Mouse (Mus musculus): Measurements from ENCODE around the gene Nosip. TPM values are rescaled to one million over a fixed set of nuclear protein-coding genes. Genes with fewer than 3 reads are reported as not detected.
A peak's percentile ranks its signal among the peaks of the same experiment; 100 is the strongest.

Nosip gene
- total and polyA plus RNA-seq, 2 experiments from 2014 or later = 21.5 to 38.2 TPM

DNA sequence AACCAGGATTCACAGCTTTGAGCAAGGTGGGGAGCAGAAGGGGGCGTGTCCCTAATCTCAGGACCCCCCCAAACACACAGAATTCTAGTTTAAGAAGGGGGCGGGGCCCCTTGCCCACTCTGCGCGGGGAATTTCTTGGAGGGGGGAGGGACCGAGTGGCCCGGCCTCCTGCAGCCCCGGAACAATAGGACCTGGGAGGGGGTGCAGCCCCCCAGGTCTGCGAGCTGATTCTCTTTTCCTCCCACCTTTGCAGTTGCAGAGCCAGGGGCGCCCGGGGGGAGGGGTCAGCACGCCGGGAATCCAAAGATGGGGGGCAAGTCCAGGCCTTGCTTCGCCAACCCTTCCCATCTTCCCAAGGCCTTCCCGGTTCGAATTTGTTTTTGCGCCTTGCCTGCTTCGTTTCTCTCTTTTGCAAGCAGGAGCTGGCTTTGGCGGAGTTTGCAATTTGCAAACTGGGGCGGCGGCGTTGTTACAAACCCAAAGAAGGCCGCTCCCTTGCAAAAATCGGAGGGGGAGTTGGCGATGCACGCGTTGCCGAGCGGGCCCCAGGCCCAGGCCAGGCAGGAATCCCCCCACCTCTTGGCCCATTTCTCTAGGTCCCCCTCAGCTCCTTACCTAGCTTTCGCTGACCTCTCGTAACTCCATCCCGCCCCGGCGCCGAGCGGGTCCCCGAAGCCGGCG is 9.9 kb upstream of the Nosip start:
- Histone ChIP-seq H3K9me3 (replicated peaks; ENCODE audit: control insufficient read depth, low read length) (no peaks in the 10 kb centered on the region), H3K36me3 (replicated peaks; ENCODE audit: control insufficient read depth, insufficient read depth, low read length) (peaks cover 34% of the 10 kb centered on the region), H3K4me3 (ENCODE audit: low read depth, low read length) (peak overlapping the region; percentile 67), H3K4me2 (ENCODE audit: low read depth, low read length) (peak overlapping the region; percentile 99), H3K27me3 (ENCODE audit: control insufficient read depth, insufficient read depth, low read length) (no peaks in the 10 kb centered on the region), H3K27ac (ENCODE audit: low read depth) (peak overlapping the region; percentile 91), H3K4me1 (ENCODE audit: control insufficient read depth, insufficient read depth) (peaks cover 14% of the 10 kb centered on the region), H3K9ac (replicated peaks; ENCODE audit: low read depth, low read length) (peak overlapping the region; percentile 76)
- DNase-seq (ENCODE audit: low spot score) (no peak), ATAC-seq (ENCODE audit: insufficient read depth, low read depth) (no peak)
- WGBS = under 1% methylated on average over 38 of the region's 38 CpGs
- TF ChIP-seq CTCF (IDR thresholded peaks at IDR 0.05; ENCODE audit: low read depth) (no peak), EP300 (IDR thresholded peaks at IDR 0.05; ENCODE audit: low read depth) (no peak)

DNA sequence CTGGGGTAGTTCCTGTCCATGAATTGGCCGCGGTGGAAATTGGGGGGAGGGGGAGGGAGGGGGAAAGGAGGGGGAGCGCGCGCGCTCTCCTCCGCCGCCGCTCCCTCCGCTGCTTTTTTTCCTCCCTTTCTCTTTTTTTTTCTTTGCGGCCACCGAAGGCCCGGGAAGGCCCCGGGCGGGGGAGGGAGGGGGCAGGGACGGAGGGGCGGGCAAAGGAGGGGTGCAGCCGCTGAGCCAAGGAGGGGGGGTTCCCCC is 9.4 kb upstream of the Nosip start, which contains the start of gene Prr12:
Gene Prr12 (minus strand): TSS at position 20 of the 255 bp plus-strand sequence.
- Histone ChIP-seq H3K36me3 (replicated peaks; ENCODE audit: control insufficient read depth, insufficient read depth, low read length) (peaks cover 30% of the 10 kb centered on the region), H3K27me3 (ENCODE audit: control insufficient read depth, insufficient read depth, low read length) (no peaks in the 10 kb centered on the region), H3K27ac (ENCODE audit: low read depth) (peak within 1 kb of the TSS; percentile 91), H3K9ac (replicated peaks; ENCODE audit: low read depth, low read length) (peak within 1 kb of the TSS; percentile 76), H3K4me3 (ENCODE audit: low read depth, low read length) (peak within 1 kb of the TSS; percentile 67), H3K9me3 (replicated peaks; ENCODE audit: control insufficient read depth, low read length) (no peaks in the 10 kb centered on the region), H3K4me2 (ENCODE audit: low read depth, low read length) (peak within 1 kb of the TSS; percentile 99), H3K4me1 (ENCODE audit: control insufficient read depth, insufficient read depth) (peaks cover 14% of the 10 kb centered on the region)
- DNase-seq (ENCODE audit: low spot score) (peak; percentile 19), ATAC-seq (ENCODE audit: insufficient read depth, low read depth) (peak; percentile 7; the same call in 1 of the 2 replicates)
- TF ChIP-seq CTCF (IDR thresholded peaks at IDR 0.05; ENCODE audit: low read depth) (no peak), EP300 (IDR thresholded peaks at IDR 0.05; ENCODE audit: low read depth) (no peak)
- 0% methylated on average over 2 of the region's 18 CpGs for WGBS

DNA sequence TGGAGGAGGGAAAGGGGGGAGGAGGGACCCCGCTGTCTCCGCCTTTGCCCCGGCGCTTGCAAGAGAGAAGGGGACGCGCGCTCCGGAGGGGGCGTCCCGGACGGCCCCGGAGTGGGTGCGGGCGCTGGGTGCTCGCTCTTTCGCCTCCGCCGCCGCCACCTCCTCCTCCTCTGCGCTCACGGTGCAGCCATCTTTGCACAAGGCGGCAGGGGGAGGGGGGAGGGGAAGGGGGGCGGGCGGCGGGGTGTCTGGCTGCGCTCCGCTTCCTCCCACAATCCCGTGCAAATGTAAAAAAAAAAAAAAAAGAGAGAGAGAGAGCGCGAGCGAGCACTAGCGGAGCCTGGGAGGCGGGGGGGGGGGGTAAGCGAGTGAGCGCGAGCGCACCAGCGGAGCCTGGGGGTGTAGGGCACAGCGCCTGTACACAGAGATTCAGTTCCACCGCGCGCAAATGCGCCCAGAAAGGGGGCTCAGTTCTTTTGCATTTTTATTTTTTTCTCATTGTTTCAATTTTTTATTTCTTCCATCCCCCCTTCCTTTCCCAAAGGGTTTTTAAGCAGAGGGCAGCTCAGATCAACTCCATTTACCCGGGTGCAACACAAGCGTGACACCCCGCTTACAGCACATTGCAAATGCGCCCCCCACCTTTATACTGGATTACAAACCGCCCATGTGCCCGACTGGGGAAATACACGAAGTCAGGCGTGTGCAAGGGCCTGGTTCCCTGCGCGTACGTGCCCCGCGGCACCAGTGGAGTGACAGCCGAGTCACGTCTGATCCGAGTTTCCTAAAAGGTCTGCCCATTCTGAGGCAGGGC is 8.9 kb upstream of the Nosip start:
- peaks cover 14% of the 10 kb centered on the region for H3K4me1 ChIP-seq (ENCODE audit: control insufficient read depth, insufficient read depth)
- peak; percentile 54 for ATAC-seq (ENCODE audit: insufficient read depth, low read depth)
- under 1% methylated on average over 30 of the region's 59 CpGs for WGBS

DNA sequence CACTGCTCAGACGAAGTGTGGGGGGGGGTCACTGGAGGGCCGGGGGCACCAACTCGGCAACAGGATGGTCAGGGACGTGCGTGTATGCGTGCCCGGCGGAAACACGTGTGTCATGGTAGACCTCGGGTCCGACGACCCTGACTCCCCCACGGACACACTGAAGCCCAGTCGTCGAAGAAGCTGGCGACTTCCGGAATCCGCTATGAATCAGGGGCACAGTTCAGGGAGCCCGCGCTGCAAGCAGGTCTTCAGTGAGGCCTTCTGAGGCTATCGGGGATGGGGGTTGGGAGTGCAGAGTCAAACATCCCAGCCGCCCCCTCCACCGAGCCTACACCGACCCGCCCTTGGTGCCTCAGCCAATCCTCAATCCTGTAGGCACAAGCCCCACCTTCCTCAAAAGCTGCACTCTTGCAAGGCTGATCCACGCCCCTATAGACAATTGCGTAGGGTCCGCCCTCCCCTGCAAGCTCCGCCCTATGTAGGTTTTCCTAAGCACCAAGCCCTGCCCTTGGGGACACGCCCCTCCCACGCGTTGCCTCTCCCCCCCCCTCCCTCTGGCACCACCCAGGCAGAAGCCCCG is 8.2 kb upstream of the Nosip start:
- TF ChIP-seq CTCF (IDR thresholded peaks at IDR 0.05; ENCODE audit: low read depth) = no peak
- TF ChIP-seq EP300 (IDR thresholded peaks at IDR 0.05; ENCODE audit: low read depth) = 0 out of 2 replicates have a peak, but pooled peaks have one; percentile 49
- Histone ChIP-seq H3K9me3 (replicated peaks; ENCODE audit: control insufficient read depth, low read length) (no peaks in the 10 kb centered on the region), H3K4me2 (ENCODE audit: low read depth, low read length) (peak overlapping the region; percentile 99), H3K4me1 (ENCODE audit: control insufficient read depth, insufficient read depth) (peaks cover 14% of the 10 kb centered on the region), H3K4me3 (ENCODE audit: low read depth, low read length) (peak overlapping the region; percentile 67), H3K27ac (ENCODE audit: low read depth) (peak overlapping the region; percentile 91), H3K9ac (replicated peaks; ENCODE audit: low read depth, low read length) (peak overlapping the region; percentile 76), H3K27me3 (ENCODE audit: control insufficient read depth, insufficient read depth, low read length) (no peaks in the 10 kb centered on the region), H3K36me3 (replicated peaks; ENCODE audit: control insufficient read depth, insufficient read depth, low read length) (peaks cover 17% of the 10 kb centered on the region)
- DNase-seq (ENCODE audit: low spot score) (peak; percentile 99), ATAC-seq (ENCODE audit: insufficient read depth, low read depth) (peak; percentile 95)
- WGBS = under 1% methylated on average over 32 of the region's 33 CpGs

More for the DNA sequence above, 8.9 kb upstream of the Nosip start:
- peaks cover 24% of the 10 kb centered on the region for H3K36me3 ChIP-seq (replicated peaks; ENCODE audit: control insufficient read depth, insufficient read depth, low read length)
- H3K4me3 ChIP-seq (ENCODE audit: low read depth, low read length) = peak overlapping the region; percentile 67
- no peaks in the 10 kb centered on the region for H3K27me3 ChIP-seq (ENCODE audit: control insufficient read depth, insufficient read depth, low read length)
- H3K27ac ChIP-seq (ENCODE audit: low read depth) = peak overlapping the region; percentile 91
- H3K9me3 ChIP-seq (replicated peaks; ENCODE audit: control insufficient read depth, low read length) = no peaks in the 10 kb centered on the region
- DNase-seq (ENCODE audit: low spot score) = peak; percentile 68
- H3K4me2 ChIP-seq (ENCODE audit: low read depth, low read length) = peak overlapping the region; percentile 99
- H3K9ac ChIP-seq (replicated peaks; ENCODE audit: low read depth, low read length) = peak overlapping the region; percentile 76
- TF ChIP-seq CTCF (IDR thresholded peaks at IDR 0.05; ENCODE audit: low read depth) (no peak), EP300 (IDR thresholded peaks at IDR 0.05; ENCODE audit: low read depth) (peak; percentile 59; the same call in 1 of the 2 replicates)

DNA sequence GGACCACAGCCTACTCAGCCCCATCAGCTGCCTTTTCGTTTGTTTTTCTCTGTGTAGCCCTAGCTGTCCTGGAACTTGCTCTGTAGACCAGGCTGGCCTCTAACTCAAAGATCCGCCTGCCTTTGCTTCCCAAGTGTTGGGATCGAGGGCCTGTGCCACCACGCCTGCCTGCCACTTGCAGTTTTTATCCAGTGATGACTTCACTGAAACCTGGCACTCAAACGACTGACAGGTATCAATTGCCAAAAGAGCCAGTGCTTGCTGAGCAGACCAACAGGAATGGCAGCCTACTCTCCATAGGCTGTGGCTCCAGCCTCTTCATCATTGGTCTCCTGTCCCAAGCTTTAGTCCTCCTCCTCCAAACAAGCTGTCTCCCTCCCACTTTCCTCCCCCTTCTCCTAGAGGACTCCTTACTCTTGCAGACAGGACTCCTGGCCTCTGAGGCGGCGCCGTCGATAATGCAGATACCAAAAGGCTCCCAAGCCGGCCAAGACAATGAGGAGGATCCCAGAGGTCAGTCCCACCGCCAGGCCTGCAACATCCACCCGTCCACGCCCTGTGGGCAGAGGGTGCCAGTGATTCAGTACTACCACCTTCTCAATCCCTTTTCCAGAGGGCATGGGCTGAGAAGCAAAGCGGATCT is 5.8 kb upstream of the Nosip start:
- Histone ChIP-seq H3K4me2 (ENCODE audit: low read depth, low read length) (no peak overlapping the region), H3K36me3 (replicated peaks; ENCODE audit: control insufficient read depth, insufficient read depth, low read length) (no peaks in the 10 kb centered on the region), H3K4me1 (ENCODE audit: control insufficient read depth, insufficient read depth) (peaks cover 11% of the 10 kb centered on the region), H3K27ac (ENCODE audit: low read depth) (no peak overlapping the region), H3K27me3 (ENCODE audit: control insufficient read depth, insufficient read depth, low read length) (no peaks in the 10 kb centered on the region), H3K4me3 (ENCODE audit: low read depth, low read length) (no peak overlapping the region), H3K9me3 (replicated peaks; ENCODE audit: control insufficient read depth, low read length) (no peaks in the 10 kb centered on the region), H3K9ac (replicated peaks; ENCODE audit: low read depth, low read length) (no peak overlapping the region)
- 65% methylated on average over 14 of the region's 14 CpGs for WGBS
- no peak for TF ChIP-seq CTCF (IDR thresholded peaks at IDR 0.05; ENCODE audit: low read depth)
- no peak for TF ChIP-seq EP300 (IDR thresholded peaks at IDR 0.05; ENCODE audit: low read depth)
- no peak for DNase-seq (ENCODE audit: low spot score)
- ATAC-seq (ENCODE audit: insufficient read depth, low read depth) = no peak
